Mouse (Mus musculus): ENCODE measurements at regions not wholly inside any gene's neighbourhood (a gene's known extent, or its start where the extent isn't known, plus 50 kb on each side); places are given as distances from the start of the nearest gene placed in this dataset.

DNA sequence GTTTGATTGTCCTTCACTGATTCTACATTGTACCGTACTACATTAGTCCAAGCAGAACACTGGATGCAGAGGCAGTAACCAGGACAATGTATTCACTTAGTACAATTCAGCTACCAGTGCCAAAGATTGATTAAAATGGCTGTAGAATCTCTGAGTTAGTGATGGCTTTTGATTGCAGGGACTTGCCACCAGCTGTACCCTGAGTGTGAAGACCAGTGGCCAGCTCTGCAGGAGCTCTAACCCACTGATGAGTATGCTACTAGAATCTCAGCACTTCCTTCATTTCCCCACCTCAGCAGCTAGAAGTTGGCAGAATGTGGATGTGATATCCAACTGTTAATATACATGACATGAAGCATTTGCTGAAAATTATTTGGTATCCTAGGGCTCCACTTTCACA, 956.8 kb downstream of the Hace1 start:
- H3K27me3 ChIP-seq (ENCODE audit: insufficient read depth, low read length): no peaks in the 10 kb centered on the region
- no peaks in the 10 kb centered on the region for H3K36me3 ChIP-seq (ENCODE audit: insufficient read depth, low read length)
- no peaks in the 10 kb centered on the region for H3K4me1 ChIP-seq (ENCODE audit: insufficient read depth, low read length)
- H3K4me2 ChIP-seq (ENCODE audit: low read depth, low read length): no peak overlapping the region
- ATAC-seq (peak; percentile 64; the same call in 1 of the 2 replicates), DNase-seq (ENCODE audit: low spot score) (peak; percentile 54)
- no peaks in the 10 kb centered on the region for H3K9me3 ChIP-seq (ENCODE audit: low read length)
- H3K4me3 ChIP-seq (ENCODE audit: low read length): no peak overlapping the region
- no peak overlapping the region for H3K9ac ChIP-seq (replicated peaks; ENCODE audit: low read length)
- no peak overlapping the region for H3K27ac ChIP-seq
- 68% methylated on average over 1 of the region's 1 CpGs for WGBS
- no peak for TF ChIP-seq CTCF (IDR thresholded peaks at IDR 0.05; ENCODE audit: low read depth)

DNA sequence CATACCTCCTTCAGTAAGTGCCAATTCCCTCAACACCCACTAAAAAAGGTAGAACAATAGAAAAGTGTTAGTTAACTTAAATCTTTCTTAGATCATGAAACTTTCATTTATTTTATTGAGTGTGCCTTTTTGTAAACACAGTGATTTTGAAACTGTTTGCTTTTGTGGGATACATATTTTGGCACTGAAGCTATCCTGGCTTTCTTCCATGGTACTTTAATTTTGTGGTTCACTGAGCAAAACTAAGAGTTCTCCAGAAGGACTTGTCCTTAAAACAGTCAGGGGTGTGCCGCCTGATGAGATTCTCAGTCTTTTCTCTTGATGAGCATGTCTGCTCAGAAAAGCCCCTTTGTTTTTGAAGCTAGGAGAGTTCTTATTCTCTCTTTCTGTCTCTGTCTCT, 982.9 kb downstream of the Hace1 start:
- H3K9me3 ChIP-seq (ENCODE audit: low read length): no peaks in the 10 kb centered on the region
- no peak overlapping the region for H3K4me2 ChIP-seq (ENCODE audit: low read depth, low read length)
- H3K27ac ChIP-seq: no peak overlapping the region
- no peaks in the 10 kb centered on the region for H3K4me1 ChIP-seq (ENCODE audit: insufficient read depth, low read length)
- no peak overlapping the region for H3K4me3 ChIP-seq (ENCODE audit: low read length)
- no peak overlapping the region for H3K9ac ChIP-seq (replicated peaks; ENCODE audit: low read length)
- H3K27me3 ChIP-seq (ENCODE audit: insufficient read depth, low read length): no peaks in the 10 kb centered on the region
- H3K36me3 ChIP-seq (ENCODE audit: insufficient read depth, low read length): no peaks in the 10 kb centered on the region
- WGBS: 24% methylated on average over 1 of the region's 1 CpGs
- no peak for ATAC-seq
- DNase-seq (ENCODE audit: low spot score): peak; percentile 46
- TF ChIP-seq CTCF (IDR thresholded peaks at IDR 0.05; ENCODE audit: low read depth): no peak

DNA sequence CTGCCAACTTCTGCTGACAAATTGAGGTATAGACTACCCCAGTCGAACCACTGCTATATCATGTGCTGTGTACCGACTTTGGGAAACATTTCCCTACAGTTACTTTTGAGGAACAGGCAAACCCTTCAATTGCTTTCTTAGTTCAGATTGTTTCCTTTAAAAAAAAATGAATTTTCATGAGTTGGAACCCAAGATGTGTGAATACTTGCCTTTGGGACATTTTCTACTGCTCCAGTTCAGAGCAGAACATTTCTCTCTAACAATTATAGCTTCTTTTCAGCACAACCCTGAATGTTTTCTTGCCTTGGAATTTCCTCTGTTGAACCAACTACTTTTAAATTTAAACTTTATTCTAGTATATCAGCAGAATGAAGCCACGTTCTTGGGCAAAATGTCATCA, 998.5 kb downstream of the Hace1 start:
- ATAC-seq (no peak), DNase-seq (ENCODE audit: low spot score) (no peak)
- WGBS: 88% methylated on average over 3 of the region's 3 CpGs
- TF ChIP-seq CTCF (IDR thresholded peaks at IDR 0.05; ENCODE audit: low read depth): no peak
- Histone ChIP-seq H3K4me2 (ENCODE audit: low read depth, low read length) (no peak overlapping the region), H3K4me1 (ENCODE audit: insufficient read depth, low read length) (no peaks in the 10 kb centered on the region), H3K9ac (replicated peaks; ENCODE audit: low read length) (no peak overlapping the region), H3K27me3 (ENCODE audit: insufficient read depth, low read length) (no peaks in the 10 kb centered on the region), H3K27ac (no peak overlapping the region), H3K4me3 (ENCODE audit: low read length) (no peak overlapping the region), H3K9me3 (ENCODE audit: low read length) (no peaks in the 10 kb centered on the region), H3K36me3 (ENCODE audit: insufficient read depth, low read length) (no peaks in the 10 kb centered on the region)

All from hindbrain, postnatal 0 days (tissue).